Mouse (Mus musculus): ENCODE measurements at regions not wholly inside any gene's neighbourhood (a gene's known extent, or its start where the extent isn't known, plus 50 kb on each side); places are given as distances from the start of the nearest gene placed in this dataset.

DNA sequence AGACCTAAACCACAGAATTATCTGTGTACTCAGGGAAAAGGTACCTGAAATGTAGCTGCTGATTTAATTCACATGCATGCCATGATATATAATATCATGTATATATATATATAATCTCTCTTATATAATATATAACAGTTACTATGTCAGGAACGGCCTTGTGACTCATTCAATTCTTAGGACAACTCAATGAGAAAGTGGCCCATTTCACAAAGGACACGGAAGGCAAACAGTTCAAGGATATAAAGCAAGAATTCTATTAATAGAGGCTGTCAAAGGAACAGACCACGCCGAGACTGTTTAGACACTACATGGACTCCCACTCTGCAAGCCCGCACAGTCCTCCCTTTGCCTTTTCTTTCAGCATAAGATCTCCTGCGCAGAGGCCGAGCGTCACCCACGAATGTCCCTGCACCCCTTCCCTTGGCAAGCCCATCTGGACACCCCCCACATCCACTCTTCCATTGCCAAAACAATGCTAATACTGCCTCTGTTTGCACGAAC lies 148.0 kb upstream of the Klf14 start:
- no peak for DNase-seq (ENCODE audit: low read depth, low spot score)

DNA sequence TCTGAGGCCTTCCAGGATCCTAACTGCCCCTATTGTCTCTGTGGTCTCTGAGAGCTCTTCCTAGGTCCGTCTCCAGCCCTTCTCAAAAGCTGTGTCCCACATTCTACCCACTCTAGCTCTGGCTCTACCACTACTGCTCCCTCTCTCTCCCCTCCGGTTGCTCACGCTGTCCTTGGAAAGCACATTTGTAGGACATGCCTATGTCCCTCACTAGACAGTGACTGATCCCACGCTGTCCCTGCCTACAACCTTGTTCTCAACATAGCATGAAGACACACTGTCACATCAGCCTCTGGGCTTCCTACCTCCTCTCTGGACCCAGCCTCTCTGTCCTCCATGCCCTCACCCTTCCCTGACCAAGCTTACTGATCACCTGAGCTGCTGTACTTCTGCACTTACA lies 148.5 kb upstream of the Klf14 start:
- DNase-seq (ENCODE audit: low read depth, low spot score), result no peak

GRCm38 (mm10) chr6:31107916-31108685 lies 149.2 kb upstream of the Klf14 start:
- no peak for DNase-seq (ENCODE audit: low read depth, low spot score)

- no peak for DNase-seq (ENCODE audit: low read depth, low spot score)
Observed at GRCm38 (mm10) chr6:31109604-31110003, 150.7 kb upstream of the Klf14 start.

DNA sequence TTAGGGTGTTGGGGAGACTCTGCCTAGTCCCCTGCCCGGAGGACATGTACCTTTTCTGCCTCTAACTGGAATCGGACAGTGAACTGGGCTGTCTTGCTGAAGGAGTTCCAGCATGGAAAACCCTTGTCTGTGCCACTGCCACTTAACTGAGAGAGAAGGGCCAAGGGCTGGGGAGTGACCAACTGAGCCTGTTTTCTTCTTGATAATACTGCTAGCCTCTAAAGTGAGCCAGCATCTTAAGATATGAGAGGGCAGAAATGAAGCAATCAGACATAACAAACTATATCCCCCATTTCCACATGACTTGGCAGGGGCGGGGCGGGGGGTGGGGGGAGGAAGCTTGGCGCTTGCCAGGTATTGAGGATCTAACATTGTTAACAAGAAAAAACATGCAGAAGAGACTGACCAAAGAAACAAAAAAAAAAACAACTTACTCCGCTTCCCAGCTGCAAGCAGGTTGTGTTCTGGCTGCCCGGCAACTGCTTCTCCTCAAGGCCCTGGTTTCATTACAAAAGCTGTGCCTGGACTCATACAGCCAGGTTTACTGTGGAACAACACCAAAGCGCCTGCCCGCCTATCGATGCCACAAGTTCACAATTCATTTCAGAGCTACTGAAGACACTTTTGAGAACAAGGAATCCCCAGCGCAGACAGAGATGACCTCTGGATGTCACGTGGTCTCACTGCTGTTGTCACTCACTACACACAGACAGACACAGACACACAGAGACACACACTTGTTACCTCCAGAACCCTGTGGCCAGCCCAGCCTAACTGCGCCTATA lies 153.6 kb upstream of the Klf14 start:
- DNase-seq (ENCODE audit: low read depth, low spot score), result no peak

- DNase-seq (ENCODE audit: low read depth, low spot score), result no peak
Observed at GRCm38 (mm10) chr6:31113558-31114326, 154.9 kb upstream of the Klf14 start.

DNA sequence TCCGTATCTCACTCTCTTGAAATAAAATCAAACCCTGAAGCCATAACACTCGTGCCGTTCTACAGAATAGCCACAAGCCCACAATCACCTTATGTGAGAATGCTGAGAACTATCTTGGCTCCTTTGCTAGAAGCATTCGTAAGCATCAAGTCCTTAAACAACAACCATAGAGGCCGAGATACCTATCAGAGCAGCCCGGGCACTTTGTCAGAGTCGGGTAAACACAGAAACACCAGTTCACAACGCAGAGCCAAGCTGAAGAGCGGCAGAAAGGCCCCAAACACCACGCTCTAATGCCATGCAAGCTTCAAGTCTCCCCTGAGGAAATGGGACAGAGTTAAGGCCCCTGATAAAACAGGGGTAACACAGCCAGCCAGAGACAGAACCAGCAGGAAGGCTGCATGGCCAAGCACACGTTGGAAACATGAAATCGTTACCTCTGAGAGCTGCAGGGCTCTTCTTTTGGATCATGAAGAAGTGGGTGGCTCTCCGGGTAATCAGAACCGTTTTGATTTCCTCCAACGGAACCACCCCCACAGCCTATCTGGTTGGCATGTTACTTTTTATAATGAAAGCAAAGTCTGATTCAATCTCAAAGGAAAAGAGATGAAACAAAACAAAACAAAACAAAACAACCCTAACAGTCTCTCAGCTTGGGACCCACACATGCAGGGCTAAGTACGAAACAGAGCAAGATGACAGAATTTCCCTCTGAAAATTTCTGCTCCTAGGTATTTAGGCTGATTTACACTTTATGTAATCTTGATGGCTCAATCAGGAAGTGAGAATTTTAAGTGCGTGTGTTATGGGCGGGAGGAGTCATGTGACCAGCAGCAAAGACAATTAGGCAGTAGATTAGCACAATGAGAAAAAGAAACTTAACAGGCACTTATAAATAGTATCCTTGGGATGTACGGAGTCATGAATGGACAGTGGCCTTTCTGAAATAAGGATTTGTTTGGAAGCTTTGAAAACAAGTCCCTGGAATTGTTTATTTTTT lies 155.8 kb upstream of the Klf14 start:
- DNase-seq (ENCODE audit: low read depth, low spot score), result no peak

- DNase-seq (ENCODE audit: low read depth, low spot score), result no peak
Observed at GRCm38 (mm10) chr6:31115566-31115965, 156.7 kb upstream of the Klf14 start.

- DNase-seq (ENCODE audit: low read depth, low spot score), result no peak
Observed at GRCm38 (mm10) chr6:31116365-31116764, 157.5 kb upstream of the Klf14 start.

- DNase-seq (ENCODE audit: low read depth, low spot score), result no peak
Observed at GRCm38 (mm10) chr6:31117666-31118065, 158.8 kb upstream of the Klf14 start.

DNA sequence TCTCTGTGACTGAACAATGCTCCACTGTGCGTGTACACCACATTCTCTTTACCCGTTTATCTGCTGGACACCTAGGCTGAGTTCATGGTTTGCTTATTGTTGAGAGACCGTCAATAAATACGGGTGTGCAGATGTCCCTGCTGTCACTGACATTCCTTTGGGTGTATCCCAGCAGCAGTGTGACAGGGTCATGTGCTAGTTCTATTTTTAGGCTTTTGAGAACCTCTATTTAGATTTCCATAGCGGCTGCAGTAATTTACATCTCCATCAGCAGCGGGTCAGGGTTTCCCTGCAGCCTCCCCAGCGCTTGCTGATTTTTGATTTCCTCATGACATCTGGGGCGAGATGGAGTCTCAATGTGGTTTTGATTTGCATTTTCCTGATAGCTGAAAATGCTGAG lies 162.1 kb upstream of the Klf14 start:
- no peak for DNase-seq (ENCODE audit: low read depth, low spot score)

GRCm38 (mm10) chr6:31122895-31123294 lies 164.0 kb upstream of the Klf14 start:
- DNase-seq (ENCODE audit: low read depth, low spot score), result no peak

GRCm38 (mm10) chr6:31123342-31123990 lies 164.6 kb upstream of the Klf14 start:
- no peak for DNase-seq (ENCODE audit: low read depth, low spot score)

- no peak for DNase-seq (ENCODE audit: low read depth, low spot score)
Observed at GRCm38 (mm10) chr6:31124076-31124475, 165.2 kb upstream of the Klf14 start.

- DNase-seq (ENCODE audit: low read depth, low spot score), result no peak
Observed at GRCm38 (mm10) chr6:31124872-31125271, 166.0 kb upstream of the Klf14 start.

GRCm38 (mm10) chr6:31125328-31126118 lies 166.6 kb upstream of the Klf14 start:
- DNase-seq (ENCODE audit: low read depth, low spot score), result no peak

- DNase-seq (ENCODE audit: low read depth, low spot score), result no peak
Observed at GRCm38 (mm10) chr6:31126131-31126871, 167.4 kb upstream of the Klf14 start.

DNA sequence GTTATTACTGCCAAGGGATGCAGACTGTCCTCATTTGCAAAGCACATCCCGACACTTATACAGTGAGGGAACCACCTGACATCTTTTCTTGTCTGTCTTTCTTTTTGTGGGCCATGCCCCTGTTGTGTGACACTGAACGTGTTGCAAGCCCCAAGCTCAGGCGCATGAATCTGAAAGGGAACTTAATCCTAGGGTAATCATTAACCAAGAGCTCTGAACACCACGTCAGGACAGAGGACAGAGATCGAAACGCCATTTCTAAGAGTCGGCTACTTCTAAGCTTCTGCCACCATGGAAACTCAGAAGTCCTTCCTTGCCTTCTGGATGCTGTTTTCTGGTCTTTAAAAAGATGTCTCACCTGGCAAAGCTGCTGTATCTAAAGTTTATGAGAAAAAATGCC lies 170.3 kb upstream of the Klf14 start:
- no peak for DNase-seq (ENCODE audit: low read depth, low spot score)

DNA sequence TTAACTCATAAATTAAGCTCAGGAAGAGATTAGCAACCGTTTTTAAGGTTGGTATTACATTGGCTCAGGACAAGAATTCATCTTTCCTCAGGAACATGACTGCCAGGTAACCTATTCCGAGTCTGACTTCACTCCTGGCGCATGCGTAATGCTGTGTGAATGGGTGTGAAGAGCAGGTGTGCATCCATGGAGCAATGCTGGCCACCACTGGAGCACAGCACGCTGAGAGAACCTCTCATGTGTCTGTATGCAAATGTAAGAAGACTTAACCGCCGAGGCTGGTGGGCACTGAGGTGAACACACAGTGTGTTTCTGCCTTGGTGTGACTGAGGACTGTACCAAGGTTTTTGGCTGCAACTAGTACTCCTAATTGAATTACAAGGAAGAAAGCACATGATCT lies 171.1 kb upstream of the Klf14 start:
- DNase-seq (ENCODE audit: low read depth, low spot score), result no peak

All from brain, embryonic 18.5 days (tissue).